Mouse (Mus musculus) forebrain, embryonic 10.5 days (tissue): ENCODE data around the gene 4930544D05Rik. TPM values are rescaled to one million over a fixed set of nuclear protein-coding genes. Genes with fewer than 3 reads are reported as not detected.

Experiments
- DNase-seq: peaks from one replicate; pipeline ENCODE4 v3.0.0-alpha.2; 2017; ENCODE audit warnings: low spot score; ENCODE audit errors: extremely low spot score
- H3K27ac ChIP-seq: fragments of 300-500 bp; sonication (generic); 2 replicates; pipeline ENCODE4 v1.5.1; 2016; ENCODE audit warnings: mild to moderate bottlenecking
- H3K27me3 ChIP-seq: fragments of 300-500 bp; sonication (generic); 2 replicates; pipeline ENCODE4 v1.6.1; 2016; ENCODE audit warnings: mild to moderate bottlenecking; ENCODE audit not compliant: poor library complexity, severe bottlenecking
- H3K36me3 ChIP-seq: fragments of 300-500 bp; sonication (generic); replicated peaks from 2 replicates; pipeline ENCODE4 v1.6.1; 2016; ENCODE audit warnings: mild to moderate bottlenecking, moderate library complexity
- H3K4me1 ChIP-seq: fragments of 300-500 bp; sonication (generic); 2 replicates; pipeline ENCODE4 v1.6.1; 2016
- H3K4me3 ChIP-seq: fragments of 300-500 bp; sonication (generic); 2 replicates; pipeline ENCODE4 v1.5.1; 2016; ENCODE audit warnings: mild to moderate bottlenecking, moderate library complexity
- H3K9me3 ChIP-seq: fragments of 300-500 bp; sonication (generic); 2 replicates; pipeline ENCODE4 v1.6.1; 2016; ENCODE audit warnings: mild to moderate bottlenecking, moderate library complexity
- WGBS: fragments of 180-500 bp; shearing (Covaris S2); methylation state at CpG from one replicate; pipeline ENCODE4 v1.1.7; 2016; 5-methylcytosine and 5-hydroxymethylcytosine counted together
- polyA plus RNA-seq: library from polyadenylated mRNA; unstranded; fragments of >200 nt; fragmentation: Nextera tagmentation; extraction: Ambion mirVana; gene quantifications from 2 replicates; pipeline ENCODE4 v1.2.1, GENCODE M21; 2016

4930544D05Rik gene
- polyA plus RNA-seq, 1 experiment from 2014 or later: not detected

GRCm38 (mm10) chr11:70629557-70629956, 13.9 kb downstream of the 4930544D05Rik start:
- H3K27ac ChIP-seq: no peak overlapping the region
- no peaks in the 10 kb centered on the region for H3K27me3 ChIP-seq
- H3K4me1 ChIP-seq: no peaks in the 10 kb centered on the region
- no peaks in the 10 kb centered on the region for H3K9me3 ChIP-seq
- no peaks in the 10 kb centered on the region for H3K36me3 ChIP-seq
- no peak for DNase-seq
- H3K4me3 ChIP-seq: no peak overlapping the region
- 63% methylated on average over 5 of the region's 5 CpGs for WGBS

GRCm38 (mm10) chr11:70630129-70630528, 14.5 kb downstream of the 4930544D05Rik start:
- no peak for DNase-seq
- H3K9me3 ChIP-seq: no peaks in the 10 kb centered on the region
- H3K36me3 ChIP-seq: no peaks in the 10 kb centered on the region
- WGBS: 75% methylated on average over 7 of the region's 7 CpGs
- H3K27ac ChIP-seq: 0 out of 2 replicates have a peak overlapping the region, but pooled peaks have one; percentile 21
- no peak overlapping the region for H3K4me3 ChIP-seq
- no peaks in the 10 kb centered on the region for H3K27me3 ChIP-seq
- no peaks in the 10 kb centered on the region for H3K4me1 ChIP-seq

- H3K4me3 ChIP-seq: no peak overlapping the region
- H3K27ac ChIP-seq: no peak overlapping the region
- no peaks in the 10 kb centered on the region for H3K4me1 ChIP-seq
- WGBS: 88% methylated on average over 4 of the region's 4 CpGs
- no peaks in the 10 kb centered on the region for H3K9me3 ChIP-seq
- no peaks in the 10 kb centered on the region for H3K27me3 ChIP-seq
- DNase-seq: no peak
- no peaks in the 10 kb centered on the region for H3K36me3 ChIP-seq
Measured at GRCm38 (mm10) chr11:70635601-70636000, 20.0 kb downstream of the 4930544D05Rik start.

GRCm38 (mm10) chr11:70637764-70638163, 22.1 kb downstream of the 4930544D05Rik start:
- Histone ChIP-seq H3K27me3 (no peaks in the 10 kb centered on the region), H3K27ac (no peak overlapping the region), H3K4me1 (no peaks in the 10 kb centered on the region), H3K36me3 (peaks cover 2% of the 10 kb centered on the region; the same call in 1 of the 2 replicates), H3K4me3 (no peak overlapping the region), H3K9me3 (no peaks in the 10 kb centered on the region)
- WGBS: 95% methylated on average over 1 of the region's 1 CpGs
- no peak for DNase-seq

GRCm38 (mm10) chr11:70638293-70638692, 22.6 kb downstream of the 4930544D05Rik start:
- 83% methylated on average over 1 of the region's 1 CpGs for WGBS
- no peak for DNase-seq
- H3K27me3 ChIP-seq: no peaks in the 10 kb centered on the region
- H3K4me1 ChIP-seq: no peaks in the 10 kb centered on the region
- no peak overlapping the region for H3K4me3 ChIP-seq
- H3K36me3 ChIP-seq: peaks cover 7% of the 10 kb centered on the region
- H3K9me3 ChIP-seq: no peaks in the 10 kb centered on the region
- no peak overlapping the region for H3K27ac ChIP-seq

- Histone ChIP-seq H3K36me3 (peaks cover 12% of the 10 kb centered on the region), H3K9me3 (no peaks in the 10 kb centered on the region), H3K27me3 (no peaks in the 10 kb centered on the region), H3K4me1 (no peaks in the 10 kb centered on the region), H3K27ac (no peak within 1 kb of the TSS), H3K4me3 (no peak within 1 kb of the TSS)
- DNase-seq: no peak
- 65% methylated on average over 5 of the region's 5 CpGs for WGBS
Measured at GRCm38 (mm10) chr11:70638714-70639278, 23.1 kb downstream of the 4930544D05Rik start, which contains the start of gene Gp1ba. Gene Gp1ba, plus strand, starts transcription at chr11:70639122.

GRCm38 (mm10) chr11:70639976-70640375, 24.3 kb downstream of the 4930544D05Rik start:
- H3K27ac ChIP-seq: no peak overlapping the region
- DNase-seq: no peak
- H3K4me3 ChIP-seq: no peak overlapping the region
- 85% methylated on average over 8 of the region's 8 CpGs for WGBS
- no peaks in the 10 kb centered on the region for H3K27me3 ChIP-seq
- H3K4me1 ChIP-seq: no peaks in the 10 kb centered on the region
- peaks cover 24% of the 10 kb centered on the region for H3K36me3 ChIP-seq
- no peaks in the 10 kb centered on the region for H3K9me3 ChIP-seq

- Histone ChIP-seq H3K27me3 (no peaks in the 10 kb centered on the region), H3K36me3 (peaks cover 34% of the 10 kb centered on the region), H3K27ac (no peak overlapping the region), H3K4me1 (peaks cover 12% of the 10 kb centered on the region), H3K4me3 (no peak overlapping the region), H3K9me3 (no peaks in the 10 kb centered on the region)
- no peak for DNase-seq
- WGBS: 86% methylated on average over 7 of the region's 7 CpGs
Measured at GRCm38 (mm10) chr11:70641241-70641640, 25.6 kb downstream of the 4930544D05Rik start.

- no peaks in the 10 kb centered on the region for H3K9me3 ChIP-seq
- H3K4me1 ChIP-seq: peaks cover 23% of the 10 kb centered on the region
- peaks cover 34% of the 10 kb centered on the region for H3K36me3 ChIP-seq
- 95% methylated on average over 6 of the region's 6 CpGs for WGBS
- no peak overlapping the region for H3K4me3 ChIP-seq
- DNase-seq: no peak
- no peaks in the 10 kb centered on the region for H3K27me3 ChIP-seq
- H3K27ac ChIP-seq: no peak overlapping the region
Measured at GRCm38 (mm10) chr11:70643051-70643450, 27.4 kb downstream of the 4930544D05Rik start.

GRCm38 (mm10) chr11:70644564-70645103, 29.0 kb downstream of the 4930544D05Rik start:
- no peak for DNase-seq
- 94% methylated on average over 8 of the region's 8 CpGs for WGBS

GRCm38 (mm10) chr11:70645461-70646258, 30.0 kb downstream of the 4930544D05Rik start:
- no peak for DNase-seq
- peak overlapping the region; percentile 84 for H3K4me3 ChIP-seq
- no peaks in the 10 kb centered on the region for H3K9me3 ChIP-seq
- WGBS: 91% methylated on average over 12 of the region's 12 CpGs
- peak overlapping the region; percentile 95 for H3K27ac ChIP-seq
- peaks cover 43% of the 10 kb centered on the region for H3K4me1 ChIP-seq
- no peaks in the 10 kb centered on the region for H3K27me3 ChIP-seq
- H3K36me3 ChIP-seq: peaks cover 59% of the 10 kb centered on the region

More at GRCm38 (mm10) chr11:70644564-70645103, 29.0 kb downstream of the 4930544D05Rik start:
- no peak overlapping the region for H3K27ac ChIP-seq
- 0 out of 2 replicates have a peak overlapping the region, but pooled peaks have one; percentile 84 for H3K4me3 ChIP-seq
- H3K9me3 ChIP-seq: no peaks in the 10 kb centered on the region
- H3K4me1 ChIP-seq: peaks cover 39% of the 10 kb centered on the region
- H3K36me3 ChIP-seq: peaks cover 48% of the 10 kb centered on the region
- H3K27me3 ChIP-seq: no peaks in the 10 kb centered on the region

- Histone ChIP-seq H3K27me3 (no peaks in the 10 kb centered on the region), H3K4me1 (peaks cover 48% of the 10 kb centered on the region), H3K9me3 (no peaks in the 10 kb centered on the region), H3K27ac (peak overlapping the region; percentile 95), H3K36me3 (peaks cover 64% of the 10 kb centered on the region), H3K4me3 (peak overlapping the region; percentile 84)
- DNase-seq: no peak
- WGBS: 18% methylated on average over 3 of the region's 3 CpGs
Measured at GRCm38 (mm10) chr11:70646259-70646555, 30.6 kb downstream of the 4930544D05Rik start.
